Mouse (Mus musculus): Measurements from ENCODE around the gene Trim40.

DNA sequence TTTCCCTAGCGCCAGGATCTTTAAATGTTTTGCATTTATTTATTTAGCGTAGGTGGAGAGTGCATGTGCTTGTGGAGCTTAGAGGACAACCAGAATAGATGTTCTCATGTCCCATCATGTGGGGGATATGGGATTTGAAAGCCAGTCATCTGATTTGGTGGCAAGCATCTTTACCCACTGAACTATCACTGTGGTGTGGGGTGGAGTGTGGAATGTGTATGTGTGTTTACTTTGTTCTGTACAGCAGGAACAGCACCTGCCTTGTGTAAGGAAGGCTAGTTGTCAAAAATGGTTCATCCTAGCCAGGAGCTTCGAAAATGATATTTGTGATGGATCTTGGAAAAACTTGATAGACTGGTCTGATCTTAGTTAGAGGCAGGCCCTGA lies 53.5 kb downstream of the Trim40 start:
- TF ChIP-seq CTCF (IDR thresholded peaks at IDR 0.05; ENCODE audit: control insufficient read depth, insufficient read depth, low read length): no peak
- TF ChIP-seq POLR2A (IDR thresholded peaks at IDR 0.05; ENCODE audit: borderline replicate concordance, control insufficient read depth, low read depth, low read length): no peak

All from bone marrow, adult 2 months (tissue).